Mouse (Mus musculus) adrenal gland, postnatal 14 days (tissue): ENCODE data around the gene Tbc1d10a. TPM values are rescaled to one million over a fixed set of nuclear protein-coding genes. Genes with fewer than 3 reads are reported as not detected.
A peak's percentile ranks its signal among the peaks of the same experiment; 100 is the strongest.

Experiments used
- DNase-seq: peaks from one replicate; pipeline ENCODE4 v3.0.0; 2021; ENCODE audit warnings: mixed read lengths
- total RNA-seq: library from RNA; stranded (reverse); gene quantifications from 2 replicates; pipeline ENCODE4 v1.2.3, GENCODE M21; 2021

Tbc1d10a gene
- total RNA-seq, 1 experiment from 2014 or later = 15.6 TPM

DNA sequence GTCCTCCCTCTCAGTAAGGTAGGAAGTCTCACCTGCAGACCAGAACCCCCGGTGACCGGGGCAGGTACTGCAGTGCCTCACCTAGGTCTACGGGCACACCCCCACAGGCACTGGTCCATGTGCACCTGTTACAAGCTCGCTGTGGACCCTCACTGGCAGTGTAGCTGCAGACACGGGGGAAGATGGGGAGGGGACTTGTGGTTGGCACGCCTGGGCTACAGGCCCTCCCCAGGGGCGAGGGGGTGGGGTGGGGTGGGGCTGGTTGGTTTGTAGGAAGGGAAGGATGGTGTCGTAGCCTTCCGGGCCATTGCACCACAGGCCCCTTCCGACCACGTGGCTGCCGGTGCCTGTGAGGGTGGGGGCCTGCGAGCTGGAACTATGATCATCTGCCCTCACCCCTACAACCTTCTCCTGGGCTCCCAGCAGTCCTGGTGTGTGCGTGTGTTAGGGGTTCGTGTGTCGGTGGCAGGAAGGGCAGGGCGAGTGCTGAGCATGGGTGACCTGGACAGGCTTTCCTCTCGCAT lies 50.9 kb downstream of the Tbc1d10a start:
- DNase-seq = no peak

DNA sequence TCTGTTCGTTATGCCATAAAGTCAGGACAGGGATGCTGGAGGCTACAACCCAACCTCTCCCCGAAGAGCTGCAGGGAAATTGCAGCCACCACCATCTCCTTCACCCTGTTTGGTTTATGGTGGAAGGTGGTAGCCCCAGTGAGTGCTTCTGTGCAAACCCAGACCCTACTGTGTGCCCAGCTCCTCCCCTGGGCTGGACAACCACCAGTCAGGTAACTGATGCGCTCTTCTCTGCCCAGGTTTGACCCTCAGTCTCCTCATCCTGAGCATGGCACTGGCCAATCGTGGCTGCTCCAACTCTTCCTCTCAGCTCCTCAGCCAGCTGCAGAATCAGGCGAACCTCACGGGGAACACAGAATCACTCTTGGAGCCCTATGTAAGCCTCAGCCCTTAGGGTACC lies 51.6 kb downstream of the Tbc1d10a start:
- no peak for DNase-seq

- DNase-seq = no peak
These were observed 53.1 kb downstream of the Tbc1d10a start for GRCm38 (mm10) chr11:4239691-4240090.

GRCm38 (mm10) chr11:4240151-4240550 lies 53.6 kb downstream of the Tbc1d10a start:
- DNase-seq = no peak

DNA sequence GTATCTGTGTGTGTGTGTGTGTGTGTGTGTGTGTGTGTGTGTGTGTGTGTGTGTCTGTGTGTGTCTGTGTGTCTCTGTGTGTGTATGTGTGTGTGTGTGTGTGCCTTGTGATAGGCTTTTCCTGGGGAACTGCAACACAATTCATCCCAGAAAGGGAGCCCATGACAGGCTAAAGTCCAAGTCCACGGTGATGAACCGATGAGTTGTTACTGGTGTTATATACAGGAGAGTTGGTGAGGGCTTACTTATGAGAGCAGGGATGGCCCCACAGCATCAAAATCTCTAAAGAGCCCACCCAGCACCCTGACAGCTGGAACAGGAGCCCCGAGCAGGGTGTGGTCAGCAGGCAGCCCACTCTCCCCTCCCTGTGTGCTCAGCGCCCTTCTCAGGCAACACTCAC lies 54.6 kb downstream of the Tbc1d10a start:
- DNase-seq = no peak

- no peak for DNase-seq
These were observed 59.5 kb downstream of the Tbc1d10a start for GRCm38 (mm10) chr11:4246126-4246525.

GRCm38 (mm10) chr11:4246623-4247022 lies 60.0 kb downstream of the Tbc1d10a start:
- DNase-seq = no peak

GRCm38 (mm10) chr11:4247201-4247959 lies 60.8 kb downstream of the Tbc1d10a start:
- no peak for DNase-seq

DNA sequence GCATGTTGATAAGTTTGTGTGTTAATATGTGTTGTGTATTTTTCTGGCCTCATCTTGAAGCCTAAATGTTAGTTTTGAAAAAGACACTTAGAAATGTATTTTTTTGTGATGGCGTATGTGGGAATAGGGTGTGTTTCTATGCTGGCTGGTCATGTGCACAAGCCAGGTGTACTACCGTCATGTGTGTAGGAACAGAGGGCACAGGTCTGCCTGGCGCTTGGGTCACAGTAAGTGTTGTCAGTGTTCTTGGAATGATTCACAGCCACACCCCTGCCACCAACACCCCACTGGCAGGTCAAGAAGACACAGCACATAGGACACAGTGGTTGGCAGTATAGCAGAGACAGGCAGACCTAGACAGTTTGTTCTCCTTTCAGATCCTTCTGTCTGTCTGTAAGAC lies 62.6 kb downstream of the Tbc1d10a start:
- no peak for DNase-seq

DNA sequence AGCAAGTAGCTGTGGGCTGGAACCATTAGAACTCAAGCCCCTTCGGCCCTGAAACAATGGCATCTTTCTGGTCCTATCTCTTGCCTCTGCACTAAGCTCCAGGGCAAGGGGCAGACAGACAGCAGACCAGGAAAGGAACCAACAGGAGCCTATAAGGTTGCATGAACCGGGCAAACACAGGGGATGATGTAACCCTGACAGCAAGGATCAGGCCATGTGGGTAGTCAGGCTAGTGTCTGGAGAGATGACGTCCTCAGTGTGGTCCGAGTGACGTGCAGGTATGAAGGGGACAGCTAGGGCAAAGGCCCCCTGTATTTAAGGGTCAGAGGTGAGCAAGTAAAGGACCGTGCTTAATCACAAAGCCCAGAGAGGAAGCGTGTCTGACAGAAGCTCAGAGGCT lies 63.7 kb downstream of the Tbc1d10a start:
- no peak for DNase-seq

- DNase-seq = no peak
These were observed 64.8 kb downstream of the Tbc1d10a start for GRCm38 (mm10) chr11:4251376-4251775.

GRCm38 (mm10) chr11:4252886-4253285 lies 66.3 kb downstream of the Tbc1d10a start:
- DNase-seq = no peak

DNA sequence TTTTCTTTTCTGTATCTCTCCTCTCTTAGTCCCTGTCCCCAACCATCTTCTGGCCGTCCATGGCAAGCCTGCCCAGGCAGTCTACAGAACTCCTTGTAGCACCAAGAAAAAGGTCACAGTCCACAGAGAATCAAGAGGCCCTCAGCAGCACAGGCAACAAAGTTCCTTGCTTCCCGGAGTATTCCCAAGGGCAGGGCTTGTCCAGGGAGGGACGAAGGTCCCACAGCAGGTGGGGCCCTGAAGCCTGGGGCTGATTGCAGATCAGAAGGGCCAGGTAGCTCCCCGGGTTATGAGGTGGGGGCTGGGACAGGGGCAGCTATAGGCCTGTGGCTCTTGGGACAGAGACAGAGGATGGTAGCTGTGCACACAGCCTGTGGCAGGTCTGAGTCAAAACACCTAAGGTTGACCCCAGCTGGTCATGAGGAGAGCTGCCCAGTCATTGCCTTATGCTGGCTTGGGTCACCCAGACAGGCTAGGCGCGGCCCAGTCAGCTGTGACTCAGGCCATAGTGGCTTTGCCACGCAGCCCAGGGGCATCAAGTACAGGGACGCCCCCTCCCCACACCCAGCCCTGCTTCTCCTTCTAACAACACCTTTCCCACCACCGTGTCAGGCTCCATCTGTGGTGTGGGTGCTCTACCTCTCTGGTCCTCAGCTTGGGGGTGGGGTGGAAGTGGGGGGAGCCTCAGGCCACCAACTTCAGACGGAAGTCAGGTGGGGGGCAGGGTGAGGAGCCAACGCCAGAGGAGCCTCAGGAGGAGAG lies 70.4 kb downstream of the Tbc1d10a start, which contains the start of gene Lif:
TSS of gene Lif (plus strand) at position 712 of the 762 bp plus-strand sequence.
- DNase-seq = no peak

DNA sequence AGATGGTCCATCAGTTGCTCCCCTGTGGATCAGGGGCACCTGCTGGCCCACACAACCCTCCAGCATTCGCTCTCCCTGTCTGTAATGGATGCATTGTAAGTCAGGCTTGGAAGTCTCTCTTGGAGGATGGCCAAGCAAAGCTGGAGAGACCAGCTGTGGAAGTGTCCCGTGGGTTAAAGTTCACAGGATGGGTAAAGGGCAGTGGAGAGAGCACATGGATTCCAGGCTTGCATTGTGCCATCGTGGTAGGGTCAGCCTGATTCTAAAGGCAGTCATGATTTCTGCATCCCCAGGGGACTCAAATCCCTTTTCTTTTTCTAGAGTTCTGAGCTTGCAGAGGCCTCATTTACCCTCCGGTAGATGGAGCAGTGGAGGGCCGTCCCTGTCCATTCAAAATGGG lies 71.2 kb downstream of the Tbc1d10a start:
- no peak for DNase-seq

DNA sequence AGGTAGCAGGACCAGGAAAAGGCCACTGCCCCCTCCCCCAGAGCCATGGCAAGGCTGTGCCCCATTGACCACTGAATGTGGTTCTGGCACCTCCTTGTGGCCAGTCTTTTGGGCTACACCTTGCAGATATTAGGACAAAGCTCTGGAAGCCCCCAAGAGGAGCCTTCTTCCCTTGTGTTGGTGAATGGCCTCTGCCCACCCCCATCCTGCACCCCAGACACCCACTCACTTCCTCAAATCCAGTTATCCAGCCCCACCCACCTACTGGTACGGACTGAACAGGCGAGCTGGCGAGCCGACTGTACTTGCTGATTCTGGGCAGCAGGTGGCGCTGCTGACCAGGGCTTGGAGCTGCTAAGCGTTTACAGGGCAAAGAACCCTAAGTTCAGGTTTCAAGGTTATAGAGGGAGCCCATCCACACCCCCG lies 72.1 kb downstream of the Tbc1d10a start:
- peak; percentile 85 for DNase-seq

DNA sequence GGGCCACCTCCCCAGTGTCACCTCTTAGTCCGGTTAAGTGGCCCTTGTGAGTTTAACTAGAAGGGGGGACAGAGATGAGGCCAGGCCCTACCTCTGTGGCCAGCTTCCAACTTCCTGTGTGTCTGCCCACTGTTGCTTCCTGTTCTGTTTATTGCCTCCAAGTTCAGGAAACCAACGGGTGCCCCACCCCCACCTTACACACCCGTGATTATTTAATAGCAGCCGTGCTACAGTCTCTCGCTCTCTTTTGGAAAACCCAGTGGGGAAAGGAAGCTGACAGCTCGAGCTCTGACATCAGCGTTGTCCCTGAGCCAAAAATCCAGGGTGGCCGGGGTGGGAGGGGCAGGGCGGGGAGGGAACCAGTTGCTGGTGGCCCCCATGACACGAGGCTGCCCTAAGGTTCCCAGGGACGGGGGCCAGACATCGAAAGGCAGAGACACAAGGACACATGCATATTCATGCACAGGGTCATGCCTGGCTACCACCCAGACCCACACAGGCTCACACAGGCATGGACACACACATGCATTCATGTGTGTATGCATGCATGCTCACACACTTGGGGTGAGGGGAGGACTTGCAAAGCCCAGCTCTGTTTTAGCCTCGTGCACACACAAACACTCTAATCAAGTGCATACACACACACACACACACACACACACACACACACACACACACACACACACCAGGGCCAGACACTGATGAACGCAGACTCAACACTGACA lies 74.0 kb downstream of the Tbc1d10a start:
- DNase-seq = peak; percentile 73

- peak; percentile 82 for DNase-seq
These were observed 74.6 kb downstream of the Tbc1d10a start for GRCm38 (mm10) chr11:4261188-4261494.

- DNase-seq = peak; percentile 57
These were observed 75.4 kb downstream of the Tbc1d10a start for GRCm38 (mm10) chr11:4261969-4262368.

DNA sequence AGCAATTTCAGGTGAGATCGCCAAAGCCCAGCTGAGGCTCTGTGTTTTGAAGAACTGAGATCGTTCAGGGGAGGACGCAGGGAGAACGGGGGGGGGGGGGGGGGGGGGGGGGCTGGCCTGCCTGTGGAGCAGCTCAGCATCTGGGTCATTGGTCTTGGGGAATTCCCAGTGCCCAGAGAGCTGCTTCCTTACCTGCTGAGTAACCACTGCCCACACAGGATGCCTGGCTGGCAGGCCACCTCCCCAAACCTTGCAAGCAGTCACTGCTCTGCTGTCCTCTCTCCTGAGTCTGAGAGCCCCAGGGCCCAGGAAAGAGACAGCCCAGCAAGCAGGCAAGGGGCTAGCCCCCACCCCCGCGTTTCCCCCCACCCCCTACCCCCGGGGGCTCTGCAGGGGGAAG lies 76.3 kb downstream of the Tbc1d10a start:
- DNase-seq = no peak

- no peak for DNase-seq
These were observed 76.7 kb downstream of the Tbc1d10a start for GRCm38 (mm10) chr11:4263296-4263695.

DNA sequence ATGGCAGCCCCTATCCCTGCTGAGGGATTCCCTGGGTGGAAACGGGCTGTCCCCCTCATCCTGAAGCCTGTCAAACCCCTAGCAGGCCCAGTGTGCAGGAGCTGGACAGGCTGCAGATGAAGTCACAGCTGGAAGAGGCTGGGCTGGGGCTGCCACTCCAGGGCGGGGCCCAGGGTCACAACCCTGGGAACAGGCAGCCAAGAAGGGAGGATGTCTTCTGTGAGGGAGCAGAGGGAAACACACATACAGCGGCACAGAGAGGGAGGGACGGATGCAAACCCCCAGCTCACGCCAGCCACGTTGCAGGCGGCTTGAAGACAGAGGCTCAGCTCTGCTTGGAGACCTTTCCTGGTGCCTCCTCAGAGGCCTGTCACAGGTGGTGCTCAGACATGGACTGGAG lies 77.5 kb downstream of the Tbc1d10a start:
- DNase-seq = peak; percentile 33
